In genomic region chr2:71367125-71367880, GRCm38 (mm10) we compare ENCODE assay signal across 8 mouse cellular contexts. TPM values are rescaled to one million over a fixed set of nuclear protein-coding genes. Genes with fewer than 3 reads are reported as not detected.
DNase-seq lines count a peak whose midpoint lies in the region; ATAC-seq and TF ChIP-seq lines count a peak whose summit lies in the region.

Gene Slc25a12, minus strand, starts transcription at chr2:71367749.

- peak within 1 kb of the TSS; percentile 91 for H3K9ac ChIP-seq in heart, embryonic 11.5 days (ENCODE audit: low read depth, low read length)
- H3K9ac ChIP-seq in kidney, embryonic 16.5 days (replicated peaks; ENCODE audit: low read length): peak within 1 kb of the TSS; percentile 81
- H3K9ac ChIP-seq in liver, adult 2 months (ENCODE audit: low read depth, low read length): peak within 1 kb of the TSS; percentile 74

- peak within 1 kb of the TSS; percentile 84 for H3K4me2 ChIP-seq in heart, embryonic 11.5 days
- peak within 1 kb of the TSS; percentile 78 for H3K4me2 ChIP-seq in kidney, embryonic 16.5 days (replicated peaks; ENCODE audit: low read depth, low read length)

- H3K79me2 ChIP-seq in liver, adult 2 months (ENCODE audit: control insufficient read depth, insufficient read depth, low read length): no peaks in the 10 kb centered on the region

- TF ChIP-seq CTCF in liver, adult 2 months (IDR thresholded peaks at IDR 0.05; ENCODE audit: low read depth, low read length): no peak

- H3K4me3 ChIP-seq in erythroblast, embryonic 14.5 days (replicated peaks): peak within 1 kb of the TSS; percentile 74
- H3K4me3 ChIP-seq in heart, embryonic 11.5 days (ENCODE audit: low read depth, low read length): peak within 1 kb of the TSS; percentile 90
- H3K4me3 ChIP-seq in kidney, embryonic 16.5 days (ENCODE audit: low read length): peak within 1 kb of the TSS; percentile 91
- peak within 1 kb of the TSS; percentile 87 for H3K4me3 ChIP-seq in liver, adult 2 months (ENCODE audit: insufficient read depth, low read depth, low read length)

- peak within 1 kb of the TSS; percentile 87 for H3K27ac ChIP-seq in heart, embryonic 11.5 days (ENCODE audit: low read depth, low read length)
- H3K27ac ChIP-seq in kidney, embryonic 16.5 days (ENCODE audit: low read length): peak within 1 kb of the TSS; percentile 87
- H3K27ac ChIP-seq in liver, adult 2 months (replicated peaks; ENCODE audit: insufficient read depth, low read depth, low read length): peak within 1 kb of the TSS; percentile 64

- H3K9me3 ChIP-seq in erythroblast, embryonic 14.5 days (ENCODE audit: control insufficient read depth, low read length): no peaks in the 10 kb centered on the region
- no peaks in the 10 kb centered on the region for H3K9me3 ChIP-seq in heart, embryonic 11.5 days (replicated peaks; ENCODE audit: control insufficient read depth, low read length)
- H3K9me3 ChIP-seq in kidney, embryonic 16.5 days (ENCODE audit: low read length): no peaks in the 10 kb centered on the region

- under 1% methylated on average over 57 of the region's 57 CpGs for WGBS in heart, embryonic 11.5 days (ENCODE audit: insufficient replicate concordance)
- under 1% methylated on average over 57 of the region's 57 CpGs for WGBS in kidney, embryonic 16.5 days
- under 1% methylated on average over 57 of the region's 57 CpGs for WGBS in liver, adult 2 months

- peak; percentile 89 for ATAC-seq in heart, embryonic 11.5 days (replicated peaks; ENCODE audit: insufficient number of reproducible peaks, low FRiP score, low TSS enrichment)
- peak; percentile 96 for ATAC-seq in kidney, embryonic 16.5 days (ENCODE audit: low FRiP score, low TSS enrichment)
- peak; percentile 89 for ATAC-seq in monocyte, adult 5-6 weeks (replicated peaks; ENCODE audit: insufficient number of reproducible peaks, low FRiP score, low TSS enrichment, poor library complexity, severe bottlenecking)

- peaks cover 37% of the 10 kb centered on the region for H3K4me1 ChIP-seq in erythroblast, embryonic 14.5 days (ENCODE audit: control insufficient read depth)
- peaks cover 2% of the 10 kb centered on the region; the same call in 1 of the 2 replicates for H3K4me1 ChIP-seq in heart, embryonic 11.5 days (ENCODE audit: control insufficient read depth, insufficient read depth, low read length)
- H3K4me1 ChIP-seq in kidney, embryonic 16.5 days (ENCODE audit: insufficient read depth, low read length): peaks cover 16% of the 10 kb centered on the region
- H3K4me1 ChIP-seq in liver, adult 2 months (ENCODE audit: control insufficient read depth, insufficient read depth, low read length): no peaks in the 10 kb centered on the region; the same call in 1 of the 2 replicates

- no peaks in the 10 kb centered on the region for H3K27me3 ChIP-seq in erythroblast, embryonic 14.5 days (ENCODE audit: control insufficient read depth)
- H3K27me3 ChIP-seq in heart, embryonic 11.5 days (ENCODE audit: control insufficient read depth, insufficient read depth, low read length): no peaks in the 10 kb centered on the region
- H3K27me3 ChIP-seq in kidney, embryonic 16.5 days (ENCODE audit: insufficient read depth, low read length): no peaks in the 10 kb centered on the region
- H3K27me3 ChIP-seq in liver, adult 2 months (ENCODE audit: control insufficient read depth, insufficient read depth, low read length): no peaks in the 10 kb centered on the region

- peaks cover 7% of the 10 kb centered on the region for H3K36me3 ChIP-seq in erythroblast, embryonic 14.5 days (ENCODE audit: control insufficient read depth)
- 0 out of 2 replicates have a peak, but pooled peaks cover 2% of the 10 kb centered on the region for H3K36me3 ChIP-seq in heart, embryonic 11.5 days (ENCODE audit: control insufficient read depth, insufficient read depth, low read length)
- H3K36me3 ChIP-seq in kidney, embryonic 16.5 days (ENCODE audit: insufficient read depth, low read length): 0 out of 2 replicates have a peak, but pooled peaks cover 3% of the 10 kb centered on the region
- H3K36me3 ChIP-seq in liver, adult 2 months (ENCODE audit: control insufficient read depth, insufficient read depth, low read length): no peaks in the 10 kb centered on the region

- TF ChIP-seq POLR2A in liver, adult 2 months (IDR thresholded peaks at IDR 0.05; ENCODE audit: extremely low read depth, insufficient read depth, low read length): 0 out of 2 replicates have a peak, but pooled peaks have one; percentile 11

- peak; percentile 89 for DNase-seq in CD4-positive helper T cell, adult 2 months (ENCODE audit: low read depth, low spot score)
- DNase-seq in brain, embryonic 18.5 days (ENCODE audit: low read depth, low spot score): peak; percentile 67
- DNase-seq in liver, adult 2 months (ENCODE audit: extremely low read depth, low read depth, low spot score): peak; percentile 73
- DNase-seq in spleen, postnatal 36 days (ENCODE audit: low spot score in 2 of 2): peak; percentile 79 to 85

RNA-seq across cellular contexts. Expression of gene Slc25a12, which starts in this region (rescaled TPM):
- polyA plus RNA-seq in erythroblast, embryonic 14.5 days (2012): 0.78 and 1.5 TPM in 2 replicates
- polyA plus RNA-seq in heart, embryonic 11.5 days (2014; fragmentation: Nextera tagmentation; extraction: Ambion mirVana): 86.9 and 94.7 TPM in 2 replicates
- polyA plus RNA-seq in kidney, embryonic 16.5 days (2015; fragmentation: Nextera tagmentation; extraction: Ambion mirVana): 50.3 and 53.3 TPM in 2 replicates
- 13.6 and 17.3 TPM in 2 replicates for total RNA-seq in liver, adult 2 months (2014; rRNA removed)
- 13.7 and 15.1 TPM in 2 replicates for polyA plus RNA-seq in liver, adult 2 months (2012; rRNA removed)
- total RNA-seq in monocyte, adult 5-6 weeks (2017): 29.7 to 68.1 TPM (median 37.1 TPM) in 3 replicates

Comparison
In these comparisons a context has a peak if more than half of its experiments do, and no peak if none do; other contexts are left out.
1. Peak in every context shown above with its lines: DNase-seq, ATAC-seq, H3K4me3 ChIP-seq and H3K27ac ChIP-seq.